Mouse (Mus musculus) lung, embryonic 16.5 days (tissue): ENCODE measurements around the gene Gm9837. TPM values are rescaled to one million over a fixed set of nuclear protein-coding genes. Genes with fewer than 3 reads are reported as not detected.

Source experiments
- ATAC-seq: fragments of 200-750 bp; cut with Nextera tagmentation; 2 replicates; pipeline ENCODE4 v1.8.0; 2017; ENCODE audit warnings: low read depth, mild to moderate bottlenecking, moderate library complexity
- H3K27ac ChIP-seq: fragments of 300-500 bp; sonication (generic); 2 replicates; pipeline ENCODE4 v1.5.1; 2014; ENCODE audit warnings: mild to moderate bottlenecking, control low read depth, low read length
- H3K27me3 ChIP-seq: fragments of 300-500 bp; sonication (generic); 2 replicates; pipeline ENCODE4 v1.6.1; 2014; ENCODE audit warnings: low read depth, low read length, mixed read lengths; ENCODE audit not compliant: control insufficient read depth, insufficient read depth
- H3K36me3 ChIP-seq: fragments of 300-500 bp; sonication (generic); 2 replicates; pipeline ENCODE4 v1.6.1; 2014; ENCODE audit warnings: low read length; ENCODE audit not compliant: control insufficient read depth, insufficient read depth
- H3K4me1 ChIP-seq: fragments of 300-500 bp; sonication (generic); replicated peaks from 2 replicates; pipeline ENCODE4 v1.6.1; 2014; ENCODE audit warnings: low read length, mixed read lengths; ENCODE audit not compliant: control insufficient read depth, insufficient read depth
- H3K4me2 ChIP-seq: fragments of 300-500 bp; sonication (generic); 2 replicates; pipeline ENCODE4 v1.6.1; 2014; ENCODE audit warnings: low read depth, low read length, control low read depth
- H3K4me3 ChIP-seq: fragments of 300-500 bp; sonication (generic); 2 replicates; pipeline ENCODE4 v1.5.1; 2014; ENCODE audit warnings: mild to moderate bottlenecking, low read length, control low read depth
- H3K9ac ChIP-seq: fragments of 300-500 bp; sonication (generic); 2 replicates; pipeline ENCODE4 v1.6.1; 2014; ENCODE audit warnings: low read length, control low read depth
- H3K9me3 ChIP-seq: fragments of 300-500 bp; sonication (generic); 2 replicates; pipeline ENCODE4 v1.6.1; 2016; ENCODE audit warnings: low read length; ENCODE audit not compliant: control insufficient read depth
- WGBS: fragments of 180-500 bp; shearing (Covaris S2); extraction: QIAGEN DNeasy Blood & Tissue Kit; methylation state at CpG from one replicate; pipeline ENCODE4 v1.1.7; 2014; 5-methylcytosine and 5-hydroxymethylcytosine counted together
- polyA plus RNA-seq: library from polyadenylated mRNA; unstranded; fragments of >200 nt; fragmentation: Nextera tagmentation; extraction: Ambion mirVana; gene quantifications from 2 replicates; pipeline ENCODE4 v1.2.1, GENCODE M21; 2015

The Gm9837 gene
- polyA plus RNA-seq, 1 experiment from 2014 or later: not detected

- Histone ChIP-seq H3K27ac (no peak overlapping the region), H3K36me3 (no peaks in the 10 kb centered on the region), H3K4me3 (no peak overlapping the region), H3K9me3 (no peaks in the 10 kb centered on the region), H3K4me1 (no peaks in the 10 kb centered on the region; the same call in 1 of the 2 replicates), H3K9ac (no peak overlapping the region), H3K27me3 (no peaks in the 10 kb centered on the region), H3K4me2 (no peak overlapping the region)
- no peak for ATAC-seq
- WGBS: 22% methylated on average over 15 of the region's 15 CpGs
Measured at GRCm38 (mm10) chr11:53450070-53450705, 20.1 kb downstream of the Gm9837 start.

GRCm38 (mm10) chr11:53448529-53448928 is 21.8 kb downstream of the Gm9837 start:
- WGBS: 71% methylated on average over 1 of the region's 1 CpGs
- Histone ChIP-seq H3K4me2 (no peak overlapping the region), H3K9ac (no peak overlapping the region), H3K4me3 (no peak overlapping the region), H3K27ac (no peak overlapping the region), H3K9me3 (no peaks in the 10 kb centered on the region), H3K36me3 (no peaks in the 10 kb centered on the region), H3K27me3 (no peaks in the 10 kb centered on the region), H3K4me1 (no peaks in the 10 kb centered on the region; the same call in 1 of the 2 replicates)
- ATAC-seq: no peak

GRCm38 (mm10) chr11:53447996-53448395 is 22.3 kb downstream of the Gm9837 start:
- WGBS: 89% methylated on average over 8 of the region's 8 CpGs
- ATAC-seq: no peak
- Histone ChIP-seq H3K9ac (no peak overlapping the region), H3K4me2 (no peak overlapping the region), H3K4me3 (no peak overlapping the region), H3K27me3 (no peaks in the 10 kb centered on the region), H3K36me3 (no peaks in the 10 kb centered on the region), H3K27ac (no peak overlapping the region), H3K4me1 (no peaks in the 10 kb centered on the region; the same call in 1 of the 2 replicates), H3K9me3 (no peaks in the 10 kb centered on the region)

- Histone ChIP-seq H3K27ac (no peak overlapping the region), H3K9me3 (no peaks in the 10 kb centered on the region), H3K27me3 (no peaks in the 10 kb centered on the region), H3K4me1 (peaks cover 2% of the 10 kb centered on the region; the same call in 1 of the 2 replicates), H3K9ac (no peak overlapping the region), H3K36me3 (no peaks in the 10 kb centered on the region), H3K4me3 (no peak overlapping the region), H3K4me2 (no peak overlapping the region)
- 54% methylated on average over 13 of the region's 13 CpGs for WGBS
- ATAC-seq: no peak
Measured at GRCm38 (mm10) chr11:53446183-53446582, 24.1 kb downstream of the Gm9837 start.

- H3K27me3 ChIP-seq: no peaks in the 10 kb centered on the region
- H3K27ac ChIP-seq: no peak overlapping the region
- 43% methylated on average over 13 of the region's 13 CpGs for WGBS
- peaks cover 2% of the 10 kb centered on the region; the same call in 1 of the 2 replicates for H3K4me1 ChIP-seq
- ATAC-seq: no peak
- no peak overlapping the region for H3K4me3 ChIP-seq
- H3K36me3 ChIP-seq: no peaks in the 10 kb centered on the region
- no peak overlapping the region for H3K4me2 ChIP-seq
- H3K9ac ChIP-seq: no peak overlapping the region
- no peaks in the 10 kb centered on the region for H3K9me3 ChIP-seq
Measured at GRCm38 (mm10) chr11:53445562-53445961, 24.7 kb downstream of the Gm9837 start.

- 32% methylated on average over 6 of the region's 6 CpGs for WGBS
- Histone ChIP-seq H3K4me1 (0 out of 2 replicates have a peak, but pooled peaks cover 2% of the 10 kb centered on the region), H3K9ac (no peak overlapping the region), H3K4me3 (no peak overlapping the region), H3K27ac (no peak overlapping the region), H3K9me3 (no peaks in the 10 kb centered on the region), H3K36me3 (no peaks in the 10 kb centered on the region), H3K27me3 (no peaks in the 10 kb centered on the region), H3K4me2 (no peak overlapping the region)
- ATAC-seq: peak; percentile 41; the same call in 1 of the 2 replicates
Measured at GRCm38 (mm10) chr11:53443861-53444260, 26.4 kb downstream of the Gm9837 start.

- Histone ChIP-seq H3K36me3 (no peaks in the 10 kb centered on the region), H3K9ac (0 out of 2 replicates have a peak overlapping the region, but pooled peaks have one; percentile 24), H3K27ac (no peak overlapping the region), H3K9me3 (no peaks in the 10 kb centered on the region), H3K4me3 (no peak overlapping the region), H3K27me3 (no peaks in the 10 kb centered on the region), H3K4me2 (no peak overlapping the region), H3K4me1 (0 out of 2 replicates have a peak, but pooled peaks cover 2% of the 10 kb centered on the region)
- no peak for ATAC-seq
- WGBS: 14% methylated on average over 12 of the region's 12 CpGs
Measured at GRCm38 (mm10) chr11:53441921-53442320, 28.4 kb downstream of the Gm9837 start.

GRCm38 (mm10) chr11:53436338-53436737 is 33.9 kb downstream of the Gm9837 start:
- Histone ChIP-seq H3K4me3 (no peak overlapping the region), H3K9ac (no peak overlapping the region), H3K4me2 (no peak overlapping the region), H3K9me3 (no peaks in the 10 kb centered on the region), H3K27me3 (no peaks in the 10 kb centered on the region), H3K4me1 (peaks cover 5% of the 10 kb centered on the region), H3K36me3 (no peaks in the 10 kb centered on the region), H3K27ac (no peak overlapping the region)
- ATAC-seq: no peak
- 79% methylated on average over 6 of the region's 6 CpGs for WGBS

GRCm38 (mm10) chr11:53435504-53435903 is 34.8 kb downstream of the Gm9837 start:
- Histone ChIP-seq H3K9me3 (no peaks in the 10 kb centered on the region), H3K36me3 (no peaks in the 10 kb centered on the region), H3K27me3 (no peaks in the 10 kb centered on the region)

More at GRCm38 (mm10) chr11:53435504-53435903, 34.8 kb downstream of the Gm9837 start:
- Histone ChIP-seq H3K27ac (no peak overlapping the region), H3K4me3 (no peak overlapping the region), H3K4me1 (peaks cover 6% of the 10 kb centered on the region), H3K4me2 (no peak overlapping the region), H3K9ac (no peak overlapping the region)
- no peak for ATAC-seq
- WGBS: 73% methylated on average over 8 of the region's 8 CpGs
